Mouse (Mus musculus): ENCODE results near the gene Gm5089.
"Not testable (repeated sequence)": the region's sequence is repeated elsewhere in the genome, so short reads cannot be mapped to it uniquely, and the experiment has no call there.

The Gm5089 gene

GRCm38 (mm10) chr14:122463734-122464341, 12.9 kb upstream of the Gm5089 start:
- DNase-seq (ENCODE audit: low spot score in 2 of 2): not testable (repeated sequence)

- no peak for DNase-seq (ENCODE audit: low spot score in 2 of 2)
These were observed 12.3 kb upstream of the Gm5089 start for GRCm38 (mm10) chr14:122463080-122463691.

- DNase-seq (ENCODE audit: low spot score in 2 of 2): no peak
These were observed 11.8 kb upstream of the Gm5089 start for GRCm38 (mm10) chr14:122462689-122463079.

- DNase-seq (ENCODE audit: low spot score in 2 of 2): no peak
These were observed 11.1 kb upstream of the Gm5089 start for GRCm38 (mm10) chr14:122461966-122462365.

GRCm38 (mm10) chr14:122461500-122461899, 10.6 kb upstream of the Gm5089 start:
- no peak for DNase-seq (ENCODE audit: low spot score in 2 of 2)

GRCm38 (mm10) chr14:122460226-122460625, 9.3 kb upstream of the Gm5089 start:
- DNase-seq (ENCODE audit: low spot score in 2 of 2): no peak

- no peak for DNase-seq (ENCODE audit: low spot score in 2 of 2)
These were observed 8.9 kb upstream of the Gm5089 start for GRCm38 (mm10) chr14:122459776-122460175.

- not testable (repeated sequence) for DNase-seq (ENCODE audit: low spot score in 2 of 2)
These were observed 8.4 kb upstream of the Gm5089 start for GRCm38 (mm10) chr14:122459332-122459731.

- DNase-seq (ENCODE audit: low spot score in 2 of 2): no peak
These were observed 4.6 kb upstream of the Gm5089 start for GRCm38 (mm10) chr14:122455562-122455958.

GRCm38 (mm10) chr14:122454901-122455561, 4.1 kb upstream of the Gm5089 start:
- DNase-seq (ENCODE audit: low spot score in 2 of 2): no peak

- no peak for DNase-seq (ENCODE audit: low spot score in 2 of 2)
These were observed 3.3 kb upstream of the Gm5089 start for GRCm38 (mm10) chr14:122453996-122454738.

GRCm38 (mm10) chr14:122453388-122453995, 2.6 kb upstream of the Gm5089 start:
- no peak for DNase-seq (ENCODE audit: low spot score in 2 of 2)

GRCm38 (mm10) chr14:122452701-122453387, 1.9 kb upstream of the Gm5089 start:
- no peak for DNase-seq (ENCODE audit: low spot score in 2 of 2)

GRCm38 (mm10) chr14:122451551-122452145, 733 bp upstream of the Gm5089 start:
- DNase-seq (ENCODE audit: low spot score in 2 of 2): no peak

GRCm38 (mm10) chr14:122449601-122450495, 1.1 kb downstream of the Gm5089 start:
- DNase-seq (ENCODE audit: low spot score in 2 of 2): no peak

- no peak for DNase-seq (ENCODE audit: low spot score in 2 of 2)
These were observed 14.1 kb downstream of the Gm5089 start for GRCm38 (mm10) chr14:122436850-122437249.

GRCm38 (mm10) chr14:122434039-122434438, 16.9 kb downstream of the Gm5089 start:
- no peak for DNase-seq (ENCODE audit: low spot score in 2 of 2)

GRCm38 (mm10) chr14:122432558-122432957, 18.4 kb downstream of the Gm5089 start:
- no peak for DNase-seq (ENCODE audit: low spot score in 2 of 2)

- no peak for DNase-seq (ENCODE audit: low spot score in 2 of 2)
These were observed 23.3 kb downstream of the Gm5089 start for GRCm38 (mm10) chr14:122427654-122428053.

GRCm38 (mm10) chr14:122427204-122427560, 23.7 kb downstream of the Gm5089 start:
- DNase-seq (ENCODE audit: low spot score in 2 of 2): no peak

Measured in urinary bladder, adult 18-20 months (tissue).